Mouse (Mus musculus) Muller cell, postnatal 12 days (primary cell): ENCODE data around the gene Tsc1.
A peak's percentile ranks its signal among the peaks of the same experiment; 100 is the strongest.

Experiments
- DNase-seq: peaks from one replicate; pipeline ENCODE4 v3.0.0-alpha.2; 2015; ENCODE audit errors: inconsistent ontology term

The Tsc1 gene

DNA sequence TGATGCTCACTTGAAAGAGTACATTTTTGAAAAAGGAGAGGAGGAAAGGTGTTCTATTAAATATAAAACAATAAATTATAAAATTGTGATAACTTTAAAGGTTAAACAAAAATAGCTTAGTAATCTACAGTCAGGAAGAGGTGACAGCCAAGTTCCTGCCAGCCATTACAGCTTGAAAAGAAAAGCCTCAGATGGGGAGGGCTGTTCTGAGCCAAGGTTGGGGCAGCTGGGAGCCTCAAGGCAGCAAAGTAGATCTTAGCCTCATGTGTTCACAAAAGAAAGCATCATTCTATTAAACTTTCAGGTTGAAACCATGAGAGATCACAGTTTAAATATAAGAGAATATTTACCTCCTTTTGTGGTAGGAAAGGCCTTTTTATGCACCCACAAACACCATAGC lies 89.6 kb downstream of the Tsc1 start:
- no peak for DNase-seq

DNA sequence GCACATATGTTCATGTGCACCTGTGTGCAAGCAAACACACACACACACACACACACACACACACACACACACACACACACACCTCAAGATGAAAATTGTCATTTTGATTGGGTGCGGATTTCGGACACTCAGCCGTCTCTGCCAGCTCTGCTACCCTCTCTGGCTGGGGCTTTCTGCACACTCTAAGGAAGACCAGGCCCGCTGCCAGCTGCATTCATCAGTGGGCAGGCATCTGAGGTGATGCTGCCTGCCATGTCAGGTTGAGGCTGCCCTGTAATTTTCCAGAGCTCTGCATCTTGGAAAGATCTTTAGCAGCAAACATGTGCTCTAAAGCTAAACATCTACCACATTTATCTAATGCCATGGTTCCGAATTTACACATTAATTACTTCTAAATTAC lies 96.1 kb downstream of the Tsc1 start:
- peak; percentile 28 for DNase-seq

DNA sequence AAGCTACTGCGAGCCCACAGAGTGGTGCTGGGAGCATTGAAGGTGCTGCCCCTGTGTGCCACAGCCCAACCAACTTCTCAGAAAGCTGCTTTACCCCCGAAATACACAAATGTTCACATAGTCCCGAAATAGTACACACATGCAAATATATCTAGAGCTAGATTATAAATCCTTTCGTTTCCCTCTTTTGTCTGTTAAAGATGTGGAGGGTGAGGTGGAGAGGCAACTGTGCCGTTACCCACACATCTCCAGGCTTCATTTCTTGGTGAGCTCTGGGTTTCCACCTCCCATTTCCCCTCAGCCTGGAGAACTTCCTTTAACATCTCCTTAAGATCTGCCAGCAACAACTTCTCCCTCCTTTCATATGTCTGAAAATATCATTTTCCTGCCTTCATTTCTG lies 99.1 kb downstream of the Tsc1 start:
- no peak for DNase-seq
